Mouse (Mus musculus) layer of hippocampus, adult 9-10 months (tissue): ENCODE results near the gene Vmn1r209.
"Not testable (repeated sequence)": the region's sequence is repeated elsewhere in the genome, so short reads cannot be mapped to it uniquely, and the experiment has no call there.

ENCODE experiments used
- DNase-seq: peaks from one replicate; pipeline ENCODE4 v3.0.0; 2022; ENCODE audit warnings: low spot score

The Vmn1r209 gene

DNA sequence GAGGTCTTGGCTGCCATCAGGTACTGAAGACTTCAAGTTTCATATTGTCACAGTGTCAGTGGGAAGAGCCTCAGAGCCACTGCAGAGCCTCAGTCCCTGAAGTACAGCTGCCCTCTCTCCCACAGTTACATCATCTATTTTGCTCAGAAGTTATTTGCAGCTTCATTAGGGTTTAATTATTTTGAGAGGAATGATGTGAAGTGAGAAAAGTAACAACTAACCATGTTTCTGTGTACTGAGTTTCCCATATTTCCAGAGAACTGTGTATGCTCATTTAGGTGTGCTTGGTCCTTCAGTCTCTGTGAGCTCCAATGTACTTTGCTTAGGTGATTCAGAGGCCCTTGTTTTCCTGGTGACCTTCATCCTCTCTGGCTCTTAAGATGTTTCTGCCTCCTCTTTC lies at the start of gene Vmn1r209:
Gene Vmn1r209 (minus strand): TSS at position 101 of the 400 bp plus-strand sequence.
- DNase-seq: not testable (repeated sequence)

GRCm38 (mm10) chr13:22857461-22857860 lies 48.0 kb upstream of the Vmn1r209 start, which contains the start of gene Vmn1r211:
Gene Vmn1r211 (minus strand): TSS chr13:22857561.
- no peak for DNase-seq

DNA sequence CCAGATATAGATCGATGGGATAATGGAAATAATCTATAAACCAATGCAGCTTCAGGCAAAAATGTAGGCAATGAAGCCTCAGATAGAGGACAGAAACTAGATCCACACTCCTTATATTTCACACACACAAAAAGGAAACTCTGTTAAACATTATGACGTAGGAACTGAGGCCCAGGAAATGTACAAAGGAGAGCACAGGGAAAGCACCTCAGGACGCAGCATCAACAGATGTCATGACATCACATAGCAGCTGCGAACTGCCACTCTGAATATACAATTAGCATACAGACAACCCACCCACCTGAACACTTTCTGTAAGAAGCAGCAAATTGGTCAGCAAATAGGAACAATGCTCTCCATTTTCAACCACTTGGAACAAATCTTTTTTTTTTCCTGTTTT lies 45.3 kb upstream of the Vmn1r209 start:
- DNase-seq: no peak

DNA sequence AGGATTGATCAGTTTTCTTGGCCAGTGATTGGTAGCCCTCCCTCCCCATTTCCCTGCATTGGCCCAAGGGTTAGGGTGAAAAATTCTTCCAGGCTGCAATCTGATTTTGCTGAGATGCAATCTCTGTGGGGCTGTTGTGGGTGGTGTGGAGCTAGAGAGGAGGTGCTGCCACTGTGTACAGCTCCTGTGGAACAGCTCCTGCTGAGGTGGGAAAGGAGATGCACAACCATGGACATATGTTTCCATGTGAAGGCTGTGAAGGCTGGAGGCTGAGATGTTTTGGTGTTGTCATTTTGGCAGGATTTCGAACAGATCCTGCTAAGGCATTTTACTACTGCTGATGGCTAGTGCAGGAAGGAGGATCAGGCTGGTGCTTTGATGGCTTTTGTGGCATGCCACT lies 37.3 kb upstream of the Vmn1r209 start:
- no peak for DNase-seq

- not testable (repeated sequence) for DNase-seq
Measured at GRCm38 (mm10) chr13:22844304-22844703, 34.8 kb upstream of the Vmn1r209 start.

DNA sequence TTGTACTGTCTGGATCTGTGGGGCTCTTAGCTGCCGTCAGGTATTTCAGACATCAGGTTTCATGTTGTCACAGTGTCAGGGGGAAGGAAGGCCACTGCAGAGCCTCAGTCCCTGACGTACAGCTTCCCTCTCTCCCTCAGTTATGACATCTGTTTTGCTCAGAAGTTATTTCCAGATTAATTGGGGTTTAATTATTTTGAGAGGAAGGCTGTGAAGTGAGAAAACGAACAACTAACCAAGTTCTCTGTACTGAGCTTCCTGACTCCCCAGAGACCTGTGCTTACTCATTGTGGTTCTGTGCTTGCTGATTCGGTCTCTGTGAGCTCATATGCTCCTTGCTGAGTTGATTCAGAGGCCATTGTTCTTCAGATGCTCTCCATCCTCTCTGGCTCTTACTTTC lies 21.8 kb upstream of the Vmn1r209 start, which contains the start of gene Vmn1r210:
Gene Vmn1r210 (minus strand): TSS at position 101 of the 400 bp plus-strand sequence.
- DNase-seq: no peak

DNA sequence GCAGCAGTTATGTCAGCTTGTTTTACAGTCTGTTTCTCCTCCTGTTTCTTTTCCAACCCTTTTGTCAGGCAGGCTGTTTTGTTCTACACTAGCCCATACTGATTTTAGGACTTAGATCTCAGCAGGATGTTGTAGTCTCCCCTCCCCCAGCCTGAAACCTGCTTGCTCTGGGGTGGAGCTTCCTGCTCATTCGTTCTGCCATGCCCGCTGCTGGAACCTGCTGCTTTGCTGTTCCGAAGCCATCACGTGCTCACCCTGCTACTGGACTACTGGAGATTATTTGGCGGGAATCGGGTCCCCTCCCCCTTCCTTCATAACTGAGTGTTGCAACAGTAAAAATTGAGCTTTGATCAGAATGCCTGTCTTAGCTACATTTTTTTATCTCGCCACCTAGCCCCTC lies 19.9 kb upstream of the Vmn1r209 start:
- DNase-seq: not testable (repeated sequence)

- not testable (repeated sequence) for DNase-seq
Measured at GRCm38 (mm10) chr13:22821601-22822000, 12.1 kb upstream of the Vmn1r209 start.

- not testable (repeated sequence) for DNase-seq
Measured at GRCm38 (mm10) chr13:22788096-22788495, 21.4 kb downstream of the Vmn1r209 start.

GRCm38 (mm10) chr13:22784159-22784558 lies 25.3 kb downstream of the Vmn1r209 start:
- not testable (repeated sequence) for DNase-seq

- DNase-seq: not testable (repeated sequence)
Measured at GRCm38 (mm10) chr13:22777300-22777699, 32.2 kb downstream of the Vmn1r209 start, which contains the start of gene Vmn1r208. Gene Vmn1r208 (minus strand): TSS chr13:22777400.

- not testable (repeated sequence) for DNase-seq
Measured at GRCm38 (mm10) chr13:22771592-22771991, 37.9 kb downstream of the Vmn1r209 start.
